Mouse (Mus musculus) liver, embryonic 13.5 days (tissue): ENCODE measurements around the gene Tfap2b. TPM values are rescaled to one million over a fixed set of nuclear protein-coding genes. Genes with fewer than 3 reads are reported as not detected.

Source experiments
- ATAC-seq: fragments of 200-750 bp; cut with Nextera tagmentation; 2 replicates; pipeline ENCODE4 v1.8.0; 2017; ENCODE audit warnings: low read depth, mild to moderate bottlenecking, moderate number of reproducible peaks, moderate library complexity
- DNase-seq: peaks from one replicate; pipeline ENCODE4 v3.0.0; 2022
- H3K27ac ChIP-seq: fragments of 300-500 bp; sonication (generic); 2 replicates; pipeline ENCODE4 v1.5.1; 2015; ENCODE audit warnings: moderate library complexity, mild to moderate bottlenecking, inconsistent platforms
- H3K27me3 ChIP-seq: fragments of 300-500 bp; sonication (generic); 2 replicates; pipeline ENCODE4 v1.6.1; 2015; ENCODE audit warnings: mild to moderate bottlenecking, inconsistent platforms
- H3K36me3 ChIP-seq: fragments of 300-500 bp; sonication (generic); 2 replicates; pipeline ENCODE4 v1.6.1; 2015; ENCODE audit warnings: mild to moderate bottlenecking, inconsistent platforms
- H3K4me1 ChIP-seq: fragments of 300-500 bp; sonication (generic); replicated peaks from 2 replicates; pipeline ENCODE4 v1.6.1; 2015; ENCODE audit warnings: inconsistent platforms
- H3K4me2 ChIP-seq: fragments of 300-500 bp; sonication (generic); 2 replicates; pipeline ENCODE4 v1.6.1; 2015; ENCODE audit warnings: inconsistent platforms, mild to moderate bottlenecking, moderate library complexity
- H3K4me3 ChIP-seq: fragments of 300-500 bp; sonication (generic); replicated peaks from 2 replicates; pipeline ENCODE4 v1.5.1; 2015; ENCODE audit warnings: mild to moderate bottlenecking, inconsistent platforms
- H3K9ac ChIP-seq: fragments of 300-500 bp; sonication (generic); 2 replicates; pipeline ENCODE4 v1.6.1; 2015; ENCODE audit warnings: mild to moderate bottlenecking, inconsistent platforms
- H3K9me3 ChIP-seq: fragments of 300-500 bp; sonication (generic); replicated peaks from 2 replicates; pipeline ENCODE4 v1.6.1; 2016; ENCODE audit warnings: inconsistent platforms
- WGBS: fragments of 180-500 bp; shearing (Covaris S2); methylation state at CpG from one replicate; pipeline ENCODE4 v1.1.7; 2015; ENCODE audit not compliant: insufficient replicate concordance; 5-methylcytosine and 5-hydroxymethylcytosine counted together
- polyA plus RNA-seq: library from polyadenylated mRNA; unstranded; fragments of >200 nt; fragmentation: Nextera tagmentation; extraction: Ambion mirVana; gene quantifications from 2 replicates; pipeline ENCODE4 v1.2.1, GENCODE M21; 2015

Gene Tfap2b
- 0.03 and 0.10 TPM in 2 replicates for polyA plus RNA-seq

DNA sequence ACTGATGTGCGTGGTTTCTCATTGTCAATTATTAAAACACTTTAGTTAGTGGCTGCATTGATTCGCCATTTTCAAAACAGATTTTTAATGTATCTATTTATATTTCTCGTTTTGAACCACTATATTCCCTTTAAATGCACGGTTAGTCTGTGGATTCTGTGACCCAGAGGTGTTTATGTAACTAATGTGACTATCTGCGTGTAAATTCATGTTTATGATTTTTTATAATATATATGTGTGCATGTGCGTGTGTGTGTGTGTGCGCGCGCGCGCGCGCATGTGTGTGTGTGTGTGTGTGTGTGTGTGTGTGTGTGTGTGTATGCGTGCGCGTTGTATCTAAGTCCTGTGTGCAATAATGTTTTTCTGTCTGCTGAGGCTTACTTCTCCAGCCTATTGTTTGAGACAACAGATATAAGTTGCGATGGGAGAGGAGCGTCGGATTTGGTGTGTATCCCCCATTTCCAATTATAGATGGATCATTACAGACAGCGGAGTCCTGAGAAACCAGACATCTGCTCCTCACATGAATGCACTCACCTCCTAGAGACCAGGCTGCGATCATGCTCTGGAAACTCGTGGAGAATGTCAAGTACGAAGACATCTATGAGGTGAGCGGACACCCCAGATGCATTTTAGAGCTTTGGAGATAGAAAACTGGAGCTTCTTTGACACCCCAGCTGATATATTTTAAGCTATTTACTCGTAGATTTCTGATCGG, at the start of gene Tfap2b:
Tfap2b (plus strand) TSS at position 274 of the 718 bp plus-strand sequence.
- H3K4me1 ChIP-seq, result no peaks in the 10 kb centered on the region
- no peak within 1 kb of the TSS for H3K4me2 ChIP-seq
- DNase-seq (no peak), ATAC-seq (no peak)
- H3K9ac ChIP-seq, result no peak within 1 kb of the TSS
- no peak within 1 kb of the TSS for H3K27ac ChIP-seq
- 3% methylated on average over 26 of the region's 26 CpGs for WGBS
- H3K4me3 ChIP-seq, result peak within 1 kb of the TSS; percentile 6; the same call in 1 of the 2 replicates
- peaks cover 67% of the 10 kb centered on the region for H3K27me3 ChIP-seq
- H3K36me3 ChIP-seq, result no peaks in the 10 kb centered on the region
- H3K9me3 ChIP-seq, result no peaks in the 10 kb centered on the region

DNA sequence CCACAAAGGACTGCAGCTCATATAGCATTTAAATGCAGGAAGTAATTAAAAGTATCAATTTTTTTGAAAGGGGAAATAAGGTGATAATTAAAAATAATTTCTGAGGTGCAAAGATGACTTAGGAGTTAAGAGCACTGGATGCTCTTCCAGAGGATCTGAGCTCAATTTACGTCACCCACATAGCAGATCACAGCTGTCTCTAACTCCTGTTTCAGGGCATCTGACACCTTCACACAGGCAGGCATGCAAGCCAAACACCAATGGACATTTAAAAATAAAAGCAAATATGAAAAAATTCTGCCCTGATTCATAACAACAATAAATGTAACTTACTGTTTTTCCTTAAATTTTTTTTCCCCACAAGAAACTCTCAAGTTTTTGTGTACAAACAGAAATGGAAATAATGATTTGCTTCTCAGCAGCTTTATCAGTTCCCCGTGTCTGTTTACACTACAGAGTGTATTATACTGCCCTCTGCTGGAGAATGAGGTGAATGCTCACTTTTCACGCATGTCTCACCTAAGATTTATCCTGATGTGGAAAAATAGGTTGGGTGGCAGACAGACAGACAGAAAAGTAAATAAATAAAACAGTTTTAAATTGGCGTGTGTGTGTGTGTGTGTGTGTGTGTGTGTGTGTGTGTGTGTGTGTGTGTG, 29.8 kb upstream of the Tfap2b start:
- H3K4me3 ChIP-seq, result no peak overlapping the region
- H3K27ac ChIP-seq, result no peak overlapping the region
- H3K27me3 ChIP-seq, result no peaks in the 10 kb centered on the region
- H3K9ac ChIP-seq, result no peak overlapping the region
- H3K4me1 ChIP-seq, result no peaks in the 10 kb centered on the region
- 6% methylated on average over 4 of the region's 4 CpGs for WGBS
- H3K4me2 ChIP-seq, result no peak overlapping the region
- no peaks in the 10 kb centered on the region for H3K36me3 ChIP-seq
- DNase-seq, result no peak
- H3K9me3 ChIP-seq, result no peaks in the 10 kb centered on the region
- ATAC-seq, result no peak

DNA sequence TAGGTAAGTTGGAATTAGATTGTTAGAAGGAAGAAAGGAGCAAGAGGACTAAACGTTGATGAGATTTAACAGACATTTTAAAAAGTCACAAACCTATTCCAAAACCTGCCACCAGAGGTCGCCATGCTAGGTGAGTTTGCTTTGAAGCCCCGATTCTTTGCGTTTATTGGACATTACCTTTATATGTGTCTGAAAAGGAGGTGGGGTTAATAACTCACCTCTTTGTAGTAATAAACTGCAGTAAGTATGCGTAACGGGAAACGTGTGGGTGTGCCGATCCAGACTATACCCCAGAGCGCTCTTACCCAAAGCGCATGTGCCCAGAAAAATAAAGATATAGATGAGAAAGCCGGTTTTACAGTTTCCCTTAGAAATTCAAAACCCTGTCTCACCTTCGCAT, 3.1 kb upstream of the Tfap2b start:
- no peaks in the 10 kb centered on the region for H3K36me3 ChIP-seq
- 4% methylated on average over 12 of the region's 12 CpGs for WGBS
- no peaks in the 10 kb centered on the region for H3K4me1 ChIP-seq
- no peaks in the 10 kb centered on the region for H3K9me3 ChIP-seq
- H3K4me2 ChIP-seq, result peak overlapping the region; percentile 28; the same call in 1 of the 2 replicates
- no peak overlapping the region for H3K9ac ChIP-seq
- DNase-seq (no peak), ATAC-seq (no peak)
- H3K4me3 ChIP-seq, result no peak overlapping the region
- peaks cover 38% of the 10 kb centered on the region for H3K27me3 ChIP-seq
- no peak overlapping the region for H3K27ac ChIP-seq

DNA sequence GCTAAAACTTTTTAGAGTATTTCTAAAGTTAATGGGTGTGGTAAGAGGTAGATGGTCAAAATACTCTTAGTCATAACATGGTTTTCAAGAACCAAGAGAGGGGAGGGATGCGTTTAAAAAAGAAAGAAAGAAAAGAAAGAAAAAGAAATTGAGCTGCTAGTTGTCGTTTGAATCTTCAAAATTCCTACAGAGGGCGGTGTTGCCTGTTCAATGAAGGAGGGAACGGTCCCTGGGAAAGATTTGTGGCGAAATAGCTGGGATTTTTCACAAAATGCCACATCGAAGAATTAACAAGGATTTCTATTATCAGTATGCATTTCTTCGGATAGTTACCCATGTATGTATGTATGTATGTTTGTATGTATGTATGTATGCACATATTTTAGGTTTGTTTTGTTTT, 2.5 kb upstream of the Tfap2b start:
- no peak for ATAC-seq
- Histone ChIP-seq H3K4me3 (no peak overlapping the region), H3K27ac (no peak overlapping the region), H3K4me1 (no peaks in the 10 kb centered on the region), H3K9ac (no peak overlapping the region), H3K27me3 (peaks cover 43% of the 10 kb centered on the region), H3K4me2 (no peak overlapping the region), H3K36me3 (no peaks in the 10 kb centered on the region), H3K9me3 (no peaks in the 10 kb centered on the region)
- no peak for DNase-seq
- WGBS, result under 1% methylated on average over 7 of the region's 7 CpGs

DNA sequence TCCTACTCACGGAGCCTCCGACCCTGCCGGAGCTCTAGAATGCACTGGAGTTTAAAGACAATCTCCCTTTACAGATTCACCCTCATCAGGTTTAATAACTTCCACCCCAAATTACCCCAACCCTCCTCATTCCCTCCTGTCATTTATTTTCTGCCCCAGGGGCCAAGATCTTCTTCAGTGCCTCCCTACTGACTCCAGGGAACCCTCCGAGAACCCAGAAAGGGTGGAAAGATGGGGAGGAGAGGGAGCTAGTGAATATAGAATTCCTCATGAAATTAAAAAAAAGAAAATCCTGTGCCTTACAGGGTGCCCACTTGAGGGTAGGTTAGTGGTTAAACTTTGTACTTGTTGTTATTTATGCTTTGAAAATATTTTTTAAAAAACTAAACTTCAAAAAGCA, 1.1 kb upstream of the Tfap2b start:
- Histone ChIP-seq H3K4me1 (no peaks in the 10 kb centered on the region), H3K9me3 (no peaks in the 10 kb centered on the region), H3K27ac (no peak overlapping the region), H3K9ac (no peak overlapping the region), H3K4me3 (no peak overlapping the region), H3K4me2 (no peak overlapping the region), H3K36me3 (no peaks in the 10 kb centered on the region), H3K27me3 (peaks cover 57% of the 10 kb centered on the region)
- 7% methylated on average over 4 of the region's 4 CpGs for WGBS
- no peak for ATAC-seq
- DNase-seq, result no peak

DNA sequence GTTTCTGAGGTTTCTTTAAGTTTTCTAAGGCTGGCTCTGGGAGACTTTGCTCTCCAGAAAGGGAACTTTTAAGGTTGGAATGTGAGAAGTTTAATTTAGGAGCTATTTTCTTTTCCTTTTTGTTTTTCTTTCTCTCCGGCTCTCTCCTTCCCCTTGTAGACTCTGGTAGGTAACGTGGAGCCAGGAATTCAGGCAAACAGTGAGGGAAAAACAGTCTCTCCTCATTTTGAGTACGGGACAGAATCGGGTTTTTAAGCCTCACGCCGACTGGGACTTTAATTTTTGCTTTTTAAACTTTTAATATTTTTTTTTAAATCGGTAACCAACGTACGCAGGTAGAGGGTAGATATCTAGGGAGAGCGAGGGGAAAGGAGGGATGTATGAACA, 638 bp downstream of the Tfap2b start:
- Histone ChIP-seq H3K27ac (no peak overlapping the region), H3K27me3 (peaks cover 73% of the 10 kb centered on the region), H3K4me1 (no peaks in the 10 kb centered on the region), H3K4me3 (no peak overlapping the region), H3K36me3 (no peaks in the 10 kb centered on the region), H3K9me3 (no peaks in the 10 kb centered on the region), H3K9ac (no peak overlapping the region), H3K4me2 (no peak overlapping the region)
- WGBS, result 3% methylated on average over 10 of the region's 10 CpGs
- DNase-seq (no peak), ATAC-seq (no peak)

DNA sequence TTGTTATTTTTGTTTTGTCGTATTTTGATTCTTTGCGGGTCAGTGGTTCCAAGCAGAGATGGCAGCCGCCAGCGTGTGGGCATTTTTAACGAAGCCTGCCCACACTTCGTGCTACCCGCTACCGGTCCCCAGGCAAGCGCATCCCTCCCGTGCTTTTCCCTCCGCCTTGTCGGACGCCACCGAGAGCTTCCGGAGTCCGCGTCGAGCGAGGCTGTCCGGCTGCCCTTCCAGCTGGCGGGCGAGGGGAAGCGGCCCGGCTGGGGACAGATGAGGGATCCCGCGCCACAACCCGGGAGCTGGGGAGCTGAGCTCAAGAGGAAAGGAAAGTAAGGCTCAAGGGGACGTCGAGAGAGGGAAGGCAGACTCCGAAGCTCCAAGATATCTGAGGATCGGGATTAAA, 1.1 kb downstream of the Tfap2b start:
- peak overlapping the region; percentile 6; the same call in 1 of the 2 replicates for H3K4me3 ChIP-seq
- under 1% methylated on average over 31 of the region's 31 CpGs for WGBS
- no peak for ATAC-seq

DNA sequence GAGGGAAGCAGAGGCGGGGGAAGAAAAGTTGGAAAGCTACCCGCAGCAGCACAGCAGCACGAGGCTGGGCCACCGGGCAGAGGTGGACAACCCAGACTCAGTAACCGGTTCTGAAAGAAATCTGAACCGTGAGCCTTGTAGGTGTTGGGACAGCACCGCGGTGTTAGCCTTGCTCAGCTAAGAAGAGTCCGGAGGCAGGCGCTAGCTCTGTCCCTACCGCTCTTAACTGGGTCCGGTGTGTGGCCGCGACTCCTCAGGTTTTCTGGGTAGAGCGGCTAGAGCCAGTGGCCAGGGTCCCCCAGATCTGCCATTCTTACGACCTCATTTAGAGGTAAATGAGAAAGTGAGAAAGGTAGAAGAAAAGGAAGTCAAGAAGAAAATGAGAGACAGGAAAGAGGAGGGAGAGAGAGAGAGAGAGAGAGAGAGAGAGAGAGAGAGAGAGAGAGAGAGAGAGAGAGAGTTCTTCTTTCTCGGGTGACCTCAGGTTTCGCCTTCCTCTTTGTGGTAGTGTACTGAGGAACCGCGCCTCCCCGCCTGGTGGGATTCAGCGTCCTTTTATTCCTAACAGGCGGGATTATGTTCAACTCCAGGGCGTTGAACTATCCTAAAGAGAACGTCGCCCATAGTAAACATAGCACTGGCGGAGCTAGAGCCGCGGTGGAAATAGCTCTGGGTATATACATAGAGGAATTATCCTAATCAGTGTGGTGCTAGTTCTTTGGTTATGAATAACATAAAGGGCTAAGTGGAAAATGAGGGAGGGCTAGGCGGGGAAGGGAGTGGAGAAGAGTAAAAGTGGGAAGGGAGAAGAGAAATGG, 1.7 kb downstream of the Tfap2b start:
- Histone ChIP-seq H3K9me3 (no peaks in the 10 kb centered on the region), H3K27ac (no peak overlapping the region), H3K9ac (no peak overlapping the region), H3K4me2 (no peak overlapping the region), H3K4me1 (no peaks in the 10 kb centered on the region), H3K27me3 (peaks cover 84% of the 10 kb centered on the region), H3K36me3 (no peaks in the 10 kb centered on the region), H3K4me3 (0 out of 2 replicates have a peak overlapping the region, but pooled peaks have one; percentile 6)
- DNase-seq (no peak), ATAC-seq (no peak)
- under 1% methylated on average over 30 of the region's 30 CpGs for WGBS

More for the DNA sequence above, 1.1 kb downstream of the Tfap2b start:
- H3K4me1 ChIP-seq, result no peaks in the 10 kb centered on the region
- no peaks in the 10 kb centered on the region for H3K36me3 ChIP-seq
- no peaks in the 10 kb centered on the region for H3K9me3 ChIP-seq
- H3K4me2 ChIP-seq, result no peak overlapping the region
- H3K9ac ChIP-seq, result no peak overlapping the region
- H3K27me3 ChIP-seq, result peaks cover 77% of the 10 kb centered on the region
- H3K27ac ChIP-seq, result no peak overlapping the region
- DNase-seq, result no peak

DNA sequence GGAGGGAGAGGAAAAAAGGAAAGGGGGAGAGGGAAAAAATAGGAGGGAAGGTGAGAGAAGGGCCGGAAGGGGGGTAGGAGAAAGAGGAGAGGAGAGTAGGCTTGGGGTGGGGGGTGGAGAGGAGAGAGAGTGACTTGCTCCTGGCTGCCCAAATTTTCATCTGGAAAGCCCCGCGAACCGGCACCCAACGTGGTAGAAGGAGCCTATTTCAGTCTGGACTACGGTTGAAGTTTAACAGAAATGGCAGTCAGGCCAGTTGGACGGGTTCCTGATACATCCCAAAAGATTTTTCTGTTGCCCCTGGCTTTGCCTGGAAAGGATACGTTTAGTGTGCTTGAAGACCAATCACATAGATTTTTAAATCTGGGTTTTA, 2.3 kb downstream of the Tfap2b start:
- DNase-seq, result no peak
- Histone ChIP-seq H3K9me3 (no peaks in the 10 kb centered on the region), H3K27ac (no peak overlapping the region), H3K4me1 (no peaks in the 10 kb centered on the region), H3K4me2 (no peak overlapping the region), H3K27me3 (peaks cover 88% of the 10 kb centered on the region), H3K36me3 (no peaks in the 10 kb centered on the region), H3K9ac (no peak overlapping the region), H3K4me3 (no peak overlapping the region)
- no peak for ATAC-seq
- WGBS, result 4% methylated on average over 8 of the region's 8 CpGs

DNA sequence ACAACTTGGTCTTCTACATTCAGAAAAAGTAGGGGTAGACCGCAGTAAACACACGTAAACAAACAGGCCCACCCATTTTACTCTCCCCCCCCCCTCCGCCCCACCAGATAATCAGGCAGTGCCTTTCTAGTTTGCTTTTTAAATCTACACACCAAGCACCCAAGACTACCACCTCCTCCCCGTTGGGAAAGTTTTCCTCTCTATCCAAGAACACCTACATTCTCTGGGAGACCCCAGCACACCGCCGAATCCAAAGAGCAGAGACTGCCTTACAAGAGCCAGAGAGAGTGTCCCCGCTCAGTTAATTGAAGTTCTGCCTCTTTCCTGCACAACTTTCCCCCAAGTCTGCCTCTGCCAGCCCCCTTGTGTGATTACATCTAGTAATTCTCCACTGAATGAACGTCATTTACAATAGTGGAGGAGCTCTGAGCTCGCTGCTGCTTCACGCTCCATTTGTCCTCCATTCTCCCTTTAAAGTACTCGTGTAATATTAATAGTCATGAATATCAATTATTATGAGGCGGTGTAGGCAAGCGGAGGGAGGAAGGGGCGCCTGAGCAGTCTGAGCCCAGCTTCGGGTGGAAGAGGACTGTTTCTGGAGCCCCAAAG, 2.9 kb downstream of the Tfap2b start:
- Histone ChIP-seq H3K4me2 (no peak overlapping the region), H3K27me3 (peaks cover 92% of the 10 kb centered on the region), H3K36me3 (no peaks in the 10 kb centered on the region), H3K4me1 (no peaks in the 10 kb centered on the region), H3K9ac (no peak overlapping the region), H3K27ac (no peak overlapping the region), H3K9me3 (no peaks in the 10 kb centered on the region), H3K4me3 (no peak overlapping the region)
- no peak for DNase-seq
- ATAC-seq, result no peak
- 1% methylated on average over 15 of the region's 15 CpGs for WGBS

DNA sequence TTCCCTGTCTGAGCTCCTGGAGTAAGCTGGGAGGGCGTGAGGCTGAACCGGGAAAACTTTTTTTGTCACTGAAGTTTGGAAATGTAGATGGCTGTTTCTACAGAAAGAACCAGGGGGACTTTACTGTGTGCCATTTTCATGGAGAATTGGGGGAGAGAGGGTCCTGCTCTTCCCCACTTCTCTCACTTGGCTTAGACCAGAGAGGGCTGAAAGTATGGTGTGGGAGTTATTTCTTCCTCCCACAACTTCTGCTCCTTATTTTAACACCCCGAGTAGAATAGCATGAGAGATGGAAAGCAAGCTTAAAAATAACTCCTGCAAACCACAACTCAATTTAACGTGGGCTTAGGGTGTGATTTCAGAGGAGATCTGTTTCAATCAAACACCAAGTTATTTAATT, 4.0 kb downstream of the Tfap2b start:
- peaks cover 94% of the 10 kb centered on the region for H3K27me3 ChIP-seq
- no peaks in the 10 kb centered on the region for H3K36me3 ChIP-seq
- no peak overlapping the region for H3K4me2 ChIP-seq
- no peaks in the 10 kb centered on the region for H3K9me3 ChIP-seq
- no peaks in the 10 kb centered on the region for H3K4me1 ChIP-seq
- DNase-seq, result no peak
- ATAC-seq, result no peak
- no peak overlapping the region for H3K9ac ChIP-seq
- H3K27ac ChIP-seq, result no peak overlapping the region
- H3K4me3 ChIP-seq, result no peak overlapping the region
- 3% methylated on average over 4 of the region's 4 CpGs for WGBS
